Mouse (Mus musculus) gastrocnemius, adult 2 months (tissue): ENCODE data around the gene Mgarp. TPM values are rescaled to one million over a fixed set of nuclear protein-coding genes. Genes with fewer than 3 reads are reported as not detected.

ENCODE experiments used
- DNase-seq: peaks from one replicate; pipeline ENCODE4 v3.0.0; 2022
- H3K27ac ChIP-seq: fragments of 200-600 bp; 2 replicates; pipeline ENCODE4 v1.8.1; 2022; ENCODE audit warnings: mild to moderate bottlenecking
- H3K4me3 ChIP-seq: fragments of 200-600 bp; 2 replicates; pipeline ENCODE4 v1.8.1; 2022; ENCODE audit warnings: mild to moderate bottlenecking, moderate library complexity
- CTCF ChIP-seq: fragments of 200-600 bp; IDR thresholded peaks from 2 replicates; pipeline ENCODE4 v1.8.1; 2022; ENCODE audit warnings: antibody characterized with exemption, mild to moderate bottlenecking, moderate library complexity
- intact Hi-C: fragments of 180-260 bp; cut with DNase I; formaldehyde crosslinking; loops from one replicate; pipeline ENCODE4 v1.15.1; 2025
- total RNA-seq, 2 experiments: library from RNA; stranded (reverse); gene quantifications; 2 replicates each; pipeline ENCODE4 v1.2.3; 2021

Mgarp gene
- total RNA-seq, 2 experiments from 2014 or later = not detected

DNA sequence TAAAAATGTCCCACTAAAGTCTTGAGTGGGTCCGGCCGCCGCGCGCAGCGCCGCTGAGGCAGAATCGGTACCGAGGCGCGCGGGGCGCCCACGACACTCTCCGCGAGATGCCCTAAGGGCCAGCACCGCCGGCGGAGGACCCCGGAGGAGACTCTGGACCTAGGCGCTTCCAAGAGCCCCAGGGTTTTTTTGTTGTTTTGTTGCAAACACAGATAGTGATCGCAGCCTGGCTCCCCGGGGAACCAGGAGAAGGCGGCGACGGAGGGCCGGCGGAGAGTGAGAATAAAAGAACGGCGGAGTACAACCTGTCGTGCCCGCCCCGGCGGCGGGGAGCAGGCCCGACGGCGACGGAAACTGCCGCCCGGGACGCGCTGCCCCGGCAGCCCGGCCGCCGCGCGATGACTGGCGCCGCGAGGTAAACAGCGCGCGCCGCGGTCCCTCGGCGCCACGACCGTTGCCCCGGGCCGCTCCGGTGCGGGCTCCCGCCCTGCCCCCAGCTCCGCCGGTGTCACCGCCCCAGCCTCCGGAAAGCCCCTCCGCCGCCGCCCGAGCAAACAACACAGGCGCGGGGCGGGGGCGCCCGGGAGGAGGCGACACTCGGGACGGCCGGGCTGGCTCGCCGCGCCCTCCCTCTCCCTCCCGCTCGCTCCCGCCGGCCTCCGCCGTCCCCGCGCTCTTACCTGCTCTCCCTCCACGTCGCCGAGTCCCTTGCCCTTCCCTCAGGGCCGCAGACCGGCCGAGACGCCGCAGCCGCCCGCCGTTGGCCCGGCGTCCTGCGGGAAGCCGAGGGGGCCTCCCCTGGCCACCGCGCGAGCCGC is 56.6 kb downstream of the Mgarp start:
- no peak for TF ChIP-seq CTCF
- peak; percentile 77 for DNase-seq
- Histone ChIP-seq H3K4me3 (peak overlapping the region; percentile 98), H3K27ac (peak overlapping the region; percentile 100)
- intact Hi-C loops = no loop called here

GRCm38 (mm10) chr3:51339378-51339733 is 57.2 kb downstream of the Mgarp start:
- no peak for TF ChIP-seq CTCF
- DNase-seq = no peak
- intact Hi-C loops = no loop called here
- Histone ChIP-seq H3K4me3 (peak overlapping the region; percentile 98), H3K27ac (peak overlapping the region; percentile 100)

Other genes with a start within 250 kb of the Mgarp start
- 10 to 100 TPM; 23.7 to 34.3 TPM for gene Noct, start 172.3 kb downstream of the Mgarp start, total RNA-seq
- 10 to 100 TPM; 50.7 to 53.2 TPM for gene Elf2, start 56.1 kb downstream of the Mgarp start, total RNA-seq
- gene Ndufc1, start 12.2 kb upstream of the Mgarp start, total RNA-seq = 1,000 to 10,000 TPM; 1,007 to 1,209 TPM
- gene Naa15, start 18.4 kb upstream of the Mgarp start, total RNA-seq = 10 to 100 TPM; 44.5 to 50.0 TPM
- 1 to 10 TPM; 8.1 to 8.7 TPM for gene Rab33b, start 87.2 kb upstream of the Mgarp start, total RNA-seq
- 100 to 1,000 TPM; 148 to 167 TPM for gene Setd7, start 164.1 kb upstream of the Mgarp start, total RNA-seq